Mouse (Mus musculus) cortical plate, adult 2 months (tissue): ENCODE data around the gene Slc9a4.

Source experiments
- CTCF ChIP-seq: fragments of 200-500 bp; IDR thresholded peaks from 2 replicates; pipeline ENCODE4 v1.5.1; 2011; ENCODE audit warnings: mild to moderate bottlenecking, control low read depth, low read length; ENCODE audit not compliant: insufficient read depth; ENCODE audit errors: extremely low read depth
- POLR2A ChIP-seq: fragments of 200-500 bp; IDR thresholded peaks from 2 replicates; pipeline ENCODE4 v1.6.1; 2011; ENCODE audit warnings: mild to moderate bottlenecking, low read length, control low read depth; ENCODE audit not compliant: insufficient read depth; ENCODE audit errors: extremely low read depth

DNA sequence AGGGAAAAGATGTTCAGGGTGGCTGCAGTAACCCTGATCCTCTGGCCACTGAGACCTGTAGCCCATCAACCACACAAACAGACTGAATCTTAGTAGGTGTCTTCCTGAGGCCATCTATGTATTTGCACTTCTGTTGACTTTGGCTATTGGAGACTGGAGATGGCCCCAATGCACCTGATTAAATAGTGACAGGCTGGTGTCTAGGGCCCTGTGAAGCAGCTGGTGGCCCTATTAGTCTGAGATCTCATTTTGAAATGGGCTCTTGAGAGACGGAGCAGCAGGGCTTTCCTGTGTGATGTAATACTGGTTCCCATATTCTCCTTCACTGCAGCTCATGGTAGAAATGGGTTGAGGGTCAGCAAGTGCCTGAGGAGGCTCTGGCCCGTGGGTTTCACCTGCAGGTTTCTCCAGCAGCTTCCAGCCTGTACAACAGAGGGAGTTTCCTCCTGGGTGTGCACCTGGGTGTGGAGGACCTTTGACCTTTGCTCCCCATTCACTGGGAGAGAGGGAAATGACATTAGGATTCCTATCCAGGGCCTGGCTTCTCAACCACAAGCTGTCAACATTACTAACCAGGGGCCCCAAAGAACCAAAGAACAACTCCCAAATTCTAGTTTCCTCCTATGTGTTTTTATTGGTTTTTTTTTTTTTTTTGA lies 52.7 kb downstream of the Slc9a4 start:
- TF ChIP-seq POLR2A: no peak
- TF ChIP-seq CTCF: no peak
